Mouse (Mus musculus) urinary bladder, postnatal 14 days (tissue): Measurements from ENCODE around the gene Pdk1.
"Not testable (repeated sequence)": the region's sequence is repeated elsewhere in the genome, so short reads cannot be mapped to it uniquely, and the experiment has no call there.

Experiments
- DNase-seq: peaks from one replicate; pipeline ENCODE4 v3.0.0; 2021; ENCODE audit warnings: low spot score

Gene Pdk1

GRCm38 (mm10) chr2:71874422-71874821 lies 1.4 kb downstream of the Pdk1 start:
- DNase-seq = no peak

GRCm38 (mm10) chr2:71874836-71875235 lies 1.8 kb downstream of the Pdk1 start:
- DNase-seq = no peak

GRCm38 (mm10) chr2:71877865-71878264 lies 4.8 kb downstream of the Pdk1 start:
- DNase-seq = no peak

GRCm38 (mm10) chr2:71878441-71878840 lies 5.4 kb downstream of the Pdk1 start:
- DNase-seq = no peak

- no peak for DNase-seq
Observed at GRCm38 (mm10) chr2:71878943-71879342, 5.9 kb downstream of the Pdk1 start.

GRCm38 (mm10) chr2:71882914-71883651 lies 10.1 kb downstream of the Pdk1 start:
- no peak for DNase-seq

GRCm38 (mm10) chr2:71887269-71887668 lies 14.2 kb downstream of the Pdk1 start:
- DNase-seq = no peak

GRCm38 (mm10) chr2:71888437-71888836 lies 15.4 kb downstream of the Pdk1 start:
- no peak for DNase-seq

- DNase-seq = no peak
Observed at GRCm38 (mm10) chr2:71891536-71891935, 18.5 kb downstream of the Pdk1 start.

GRCm38 (mm10) chr2:71892741-71893349 lies 19.8 kb downstream of the Pdk1 start:
- DNase-seq = no peak

- no peak for DNase-seq
Observed at GRCm38 (mm10) chr2:71895596-71896286, 22.7 kb downstream of the Pdk1 start.

- no peak for DNase-seq
Observed at GRCm38 (mm10) chr2:71897420-71897819, 24.4 kb downstream of the Pdk1 start.

GRCm38 (mm10) chr2:71898335-71898856 lies 25.4 kb downstream of the Pdk1 start:
- peak; percentile 36 for DNase-seq

GRCm38 (mm10) chr2:71899886-71900285 lies 26.9 kb downstream of the Pdk1 start:
- DNase-seq = no peak

GRCm38 (mm10) chr2:71905154-71905553 lies 32.1 kb downstream of the Pdk1 start:
- DNase-seq = no peak

- DNase-seq = not testable (repeated sequence)
Observed at GRCm38 (mm10) chr2:71906356-71906755, 33.3 kb downstream of the Pdk1 start.

- DNase-seq = no peak
Observed at GRCm38 (mm10) chr2:71913911-71914310, 40.9 kb downstream of the Pdk1 start.

GRCm38 (mm10) chr2:71919227-71919647 lies 46.2 kb downstream of the Pdk1 start:
- peak; percentile 11 for DNase-seq

- not testable (repeated sequence) for DNase-seq
Observed at GRCm38 (mm10) chr2:71924931-71925330, 51.9 kb downstream of the Pdk1 start.

GRCm38 (mm10) chr2:71934046-71934445 lies 61.0 kb downstream of the Pdk1 start:
- DNase-seq = no peak

GRCm38 (mm10) chr2:71936711-71937110 lies 63.7 kb downstream of the Pdk1 start:
- DNase-seq = no peak

GRCm38 (mm10) chr2:71937649-71938308 lies 64.8 kb downstream of the Pdk1 start:
- no peak for DNase-seq
